In genomic region chr8:18065456-18065855, GRCm38 (mm10) we compare ENCODE assay signal across 20 mouse cellular contexts.
A peak's percentile ranks its signal among the peaks of the same experiment; 100 is the strongest.
DNase-seq lines count a peak whose midpoint lies in the region; ATAC-seq and TF ChIP-seq lines count a peak whose summit lies in the region.
"Had no signal": no experiment of that assay in that cellular context is flagged by ENCODE, and none has a peak within 500 bp of the region (broad histone marks: within the 10 kb centered on the region; RNA-seq: fewer than 3 reads in every experiment).

No protein-coding gene starts in this region.

- no peak overlapping the region for H3K27ac ChIP-seq in lung, embryonic 15.5 days
- no peak overlapping the region for H3K27ac ChIP-seq in lung, postnatal 0 days (ENCODE audit: low read length)
- H3K27ac ChIP-seq: embryonic facial prominence, embryonic 10.5 days; embryonic facial prominence, embryonic 12.5 days; forebrain, embryonic 13.5 days; forebrain, embryonic 15.5 days had no signal

- no peak for DNase-seq in lung, postnatal 0 days (ENCODE audit: low spot score)
- peak; percentile 3 for DNase-seq in retina, adult 2 months (ENCODE audit: low read depth, low spot score)
- DNase-seq in retina, postnatal 1 day, result no peak
- no peak for DNase-seq in thymus, postnatal 25 days
- DNase-seq: adrenal gland, adult 8-10 months; adrenal gland, postnatal 14 days; adrenal gland, postnatal 36 days; cerebellum, adult 11-12 months; cerebellum, adult 2 months; cerebellum, adult 9-10 months; cerebellum, postnatal 10 days; cerebellum, postnatal 25 days; forebrain, postnatal 0 days had no signal

- ATAC-seq in lung, embryonic 15.5 days (ENCODE audit: borderline replicate concordance, extremely low read depth, low FRiP score, low TSS enrichment), result peak; percentile 57; the same call in 1 of the 2 replicates
- ATAC-seq in lung, postnatal 0 days, result no peak
- ATAC-seq: activated CD4-positive, CD25-positive, alpha-beta regulatory T cell, adult 4 months; forebrain, embryonic 13.5 days; forebrain, embryonic 15.5 days; forebrain, postnatal 0 days; Patski had no signal

- no peak overlapping the region for H3K4me3 ChIP-seq in lung, embryonic 15.5 days
- no peak overlapping the region for H3K4me3 ChIP-seq in lung, postnatal 0 days (ENCODE audit: low read depth, low read length)
- H3K4me3 ChIP-seq: embryonic facial prominence, embryonic 10.5 days; embryonic facial prominence, embryonic 12.5 days; forebrain, embryonic 13.5 days; forebrain, embryonic 15.5 days had no signal

- no peak for TF ChIP-seq EP300 in lung, postnatal 0 days (IDR thresholded peaks at IDR 0.05)

- H3K36me3 ChIP-seq in lung, embryonic 15.5 days, result no peaks in the 10 kb centered on the region
- no peaks in the 10 kb centered on the region for H3K36me3 ChIP-seq in lung, postnatal 0 days (ENCODE audit: insufficient read depth, low read length)
- H3K36me3 ChIP-seq: embryonic facial prominence, embryonic 10.5 days; embryonic facial prominence, embryonic 12.5 days; forebrain, embryonic 15.5 days had no signal

- no peak overlapping the region for H3K4me2 ChIP-seq in lung, embryonic 15.5 days
- no peak overlapping the region for H3K4me2 ChIP-seq in lung, postnatal 0 days (replicated peaks; ENCODE audit: low read depth, low read length)
- H3K4me2 ChIP-seq: embryonic facial prominence, embryonic 12.5 days; forebrain, embryonic 13.5 days; forebrain, embryonic 15.5 days had no signal

- no peaks in the 10 kb centered on the region for H3K9me3 ChIP-seq in lung, embryonic 15.5 days
- H3K9me3 ChIP-seq in lung, postnatal 0 days (ENCODE audit: low read length), result no peaks in the 10 kb centered on the region
- H3K9me3 ChIP-seq: embryonic facial prominence, embryonic 10.5 days; embryonic facial prominence, embryonic 12.5 days; forebrain, embryonic 13.5 days; forebrain, embryonic 15.5 days had no signal

- H3K4me1 ChIP-seq in lung, embryonic 15.5 days, result no peaks in the 10 kb centered on the region
- no peaks in the 10 kb centered on the region for H3K4me1 ChIP-seq in lung, postnatal 0 days (ENCODE audit: insufficient read depth, low read depth, low read length)
- H3K4me1 ChIP-seq: embryonic facial prominence, embryonic 10.5 days; embryonic facial prominence, embryonic 12.5 days; forebrain, embryonic 13.5 days; forebrain, embryonic 15.5 days had no signal

- no peak overlapping the region for H3K9ac ChIP-seq in lung, embryonic 15.5 days
- no peak overlapping the region for H3K9ac ChIP-seq in lung, postnatal 0 days (replicated peaks; ENCODE audit: low read depth)
- H3K9ac ChIP-seq: embryonic facial prominence, embryonic 12.5 days; forebrain, embryonic 13.5 days; forebrain, embryonic 15.5 days; forebrain, postnatal 0 days had no signal

- TF ChIP-seq CTCF in lung, postnatal 0 days (IDR thresholded peaks at IDR 0.05), result no peak

- 36% methylated on average over 3 of the region's 3 CpGs for WGBS in lung, embryonic 15.5 days
- WGBS in lung, postnatal 0 days, result 39% methylated on average over 3 of the region's 3 CpGs

- H3K27me3 ChIP-seq in lung, embryonic 15.5 days, result no peaks in the 10 kb centered on the region
- no peaks in the 10 kb centered on the region for H3K27me3 ChIP-seq in lung, postnatal 0 days (replicated peaks; ENCODE audit: insufficient read depth, low read length)
- H3K27me3 ChIP-seq: embryonic facial prominence, embryonic 12.5 days; forebrain, embryonic 13.5 days; forebrain, embryonic 15.5 days; Patski had no signal
